Mouse (Mus musculus): Measurements from ENCODE around the gene Rdh11.

The Rdh11 gene

DNA sequence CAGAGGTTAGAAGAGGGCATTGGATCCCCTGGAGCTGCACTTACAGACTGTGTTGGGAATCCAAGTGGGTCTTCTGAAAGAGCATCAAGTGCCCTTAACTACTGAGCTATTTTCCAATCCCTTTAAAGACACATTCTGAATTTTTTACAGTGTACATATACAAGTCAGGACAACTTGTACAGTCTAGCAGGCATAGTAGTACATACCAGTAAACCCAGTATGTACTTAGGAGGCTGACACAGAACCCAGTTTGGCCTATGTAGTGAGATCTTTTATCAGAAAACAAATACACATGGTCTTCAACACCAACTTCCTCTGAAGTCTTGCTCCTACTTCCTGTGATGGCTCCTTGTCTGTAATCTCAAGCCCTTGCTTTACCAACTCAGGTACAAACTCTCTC lies 53.1 kb downstream of the Rdh11 start:
- DNase-seq, result no peak

DNA sequence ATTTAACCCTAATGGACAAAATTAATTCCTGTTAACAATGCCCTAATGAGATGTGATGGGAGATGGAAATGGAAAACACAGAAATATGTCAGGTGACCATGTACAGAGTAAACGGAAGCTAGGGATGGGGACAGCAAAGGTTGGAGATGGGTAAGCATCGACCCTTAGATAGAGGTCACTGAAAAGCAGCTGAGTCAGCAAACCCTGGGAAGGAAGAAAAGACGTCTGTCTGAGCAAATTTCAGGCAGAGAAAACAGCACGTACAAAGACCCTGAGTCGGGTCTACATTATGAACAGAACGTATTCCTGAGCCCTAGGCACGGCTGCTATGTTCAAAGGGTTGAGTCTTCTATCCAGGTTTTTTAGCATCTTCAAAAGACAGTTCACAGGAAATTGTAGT lies 55.1 kb downstream of the Rdh11 start:
- DNase-seq, result no peak

DNA sequence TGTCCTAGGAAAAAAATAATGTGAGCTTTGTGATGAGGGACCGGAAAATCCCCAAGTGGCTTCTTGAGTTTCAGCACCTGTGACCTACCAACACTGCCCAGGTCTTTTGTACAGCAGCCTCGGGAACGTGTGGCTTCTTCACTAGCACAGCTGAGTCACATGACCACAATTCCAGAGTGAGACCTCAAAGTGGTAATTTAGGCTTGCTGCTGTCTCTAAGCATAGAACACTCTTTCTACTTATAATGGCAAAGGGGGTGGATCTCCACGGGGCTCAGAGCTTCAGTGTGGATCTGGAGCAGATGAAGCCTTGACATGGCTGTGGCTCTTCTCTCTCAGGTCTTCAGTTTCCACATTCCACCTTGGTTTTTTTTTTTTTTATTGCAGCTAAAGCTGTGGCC lies 57.0 kb downstream of the Rdh11 start:
- no peak for DNase-seq

DNA sequence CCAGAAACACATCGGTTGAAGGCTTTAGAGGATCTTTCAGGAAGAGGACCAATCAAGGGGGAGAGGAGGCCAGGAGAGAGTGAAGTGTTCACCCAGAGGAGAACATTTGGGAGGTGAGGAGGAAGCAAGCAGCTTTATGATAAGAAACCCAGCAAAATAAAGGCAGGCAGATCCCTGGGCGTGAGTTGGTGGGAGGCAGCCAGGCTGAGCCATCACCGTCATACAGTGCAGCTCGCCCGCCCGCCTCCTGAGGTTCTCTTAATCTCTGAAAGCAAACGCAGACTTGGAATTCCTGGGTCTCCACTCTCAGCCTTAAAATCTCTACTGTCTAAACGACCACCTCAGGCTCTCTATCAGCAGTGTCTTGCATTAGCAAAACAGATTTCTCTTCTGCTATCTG lies 57.4 kb downstream of the Rdh11 start:
- DNase-seq, result no peak

DNA sequence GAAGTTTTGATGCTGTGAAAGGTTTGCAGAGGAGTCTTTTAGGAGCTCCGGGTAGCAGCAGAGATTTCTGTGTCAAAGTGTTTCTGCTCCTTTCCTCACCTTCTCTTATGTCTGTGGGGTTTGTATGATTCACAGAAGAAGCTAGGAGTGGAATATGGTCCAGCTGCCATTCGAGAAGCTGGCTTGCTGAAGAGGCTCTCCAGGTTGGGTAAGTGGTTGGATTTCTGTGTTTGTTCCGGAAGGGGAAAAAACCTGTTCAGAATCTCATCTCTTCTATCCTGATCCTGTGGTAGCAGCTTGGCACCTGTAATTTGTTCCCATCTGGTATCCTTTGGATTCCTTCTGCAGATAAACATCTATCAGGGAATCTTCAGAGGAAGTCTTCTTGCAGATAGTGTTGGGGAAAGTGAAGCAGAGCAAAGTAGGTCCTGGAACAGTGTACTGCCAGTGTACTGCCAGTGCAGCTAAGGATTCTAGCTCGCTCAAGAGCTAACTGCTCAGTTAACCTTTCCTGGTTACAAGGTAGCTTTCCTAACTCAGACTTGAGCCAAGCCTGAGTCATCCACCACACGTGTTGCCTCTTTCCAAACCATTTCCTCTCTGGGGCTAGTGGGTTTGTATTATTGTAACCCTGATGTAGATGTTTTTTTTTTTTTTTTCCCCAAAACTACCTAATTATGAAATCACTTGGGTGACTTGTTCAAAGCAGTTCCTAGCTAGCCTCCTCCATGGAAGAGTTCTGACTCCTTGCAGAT lies 60.2 kb downstream of the Rdh11 start:
- no peak for DNase-seq

DNA sequence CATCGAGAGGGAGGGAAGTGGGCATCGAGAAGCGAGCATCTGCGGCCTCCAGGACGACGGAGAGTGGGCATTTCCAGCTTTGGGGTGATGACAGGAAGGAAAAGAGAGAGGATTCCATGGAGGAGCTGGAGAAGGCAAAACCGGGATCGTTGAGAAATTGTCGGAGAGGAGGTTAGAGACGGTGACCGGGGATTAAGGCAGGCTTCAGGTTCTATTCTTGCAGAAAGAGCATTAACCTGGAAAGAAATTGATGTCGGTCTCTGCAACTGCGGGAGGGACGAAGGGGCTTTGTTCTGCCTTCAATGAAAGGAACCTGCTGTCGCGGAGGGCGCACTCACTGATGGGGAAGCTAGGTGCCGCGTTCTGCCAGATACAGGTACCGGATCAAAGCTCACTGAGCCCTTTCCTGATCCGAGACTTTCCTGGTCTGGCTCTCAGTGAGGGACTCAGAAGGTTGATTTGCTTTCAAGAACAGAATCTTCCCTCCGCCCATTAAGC lies 60.9 kb downstream of the Rdh11 start:
- DNase-seq, result no peak

DNA sequence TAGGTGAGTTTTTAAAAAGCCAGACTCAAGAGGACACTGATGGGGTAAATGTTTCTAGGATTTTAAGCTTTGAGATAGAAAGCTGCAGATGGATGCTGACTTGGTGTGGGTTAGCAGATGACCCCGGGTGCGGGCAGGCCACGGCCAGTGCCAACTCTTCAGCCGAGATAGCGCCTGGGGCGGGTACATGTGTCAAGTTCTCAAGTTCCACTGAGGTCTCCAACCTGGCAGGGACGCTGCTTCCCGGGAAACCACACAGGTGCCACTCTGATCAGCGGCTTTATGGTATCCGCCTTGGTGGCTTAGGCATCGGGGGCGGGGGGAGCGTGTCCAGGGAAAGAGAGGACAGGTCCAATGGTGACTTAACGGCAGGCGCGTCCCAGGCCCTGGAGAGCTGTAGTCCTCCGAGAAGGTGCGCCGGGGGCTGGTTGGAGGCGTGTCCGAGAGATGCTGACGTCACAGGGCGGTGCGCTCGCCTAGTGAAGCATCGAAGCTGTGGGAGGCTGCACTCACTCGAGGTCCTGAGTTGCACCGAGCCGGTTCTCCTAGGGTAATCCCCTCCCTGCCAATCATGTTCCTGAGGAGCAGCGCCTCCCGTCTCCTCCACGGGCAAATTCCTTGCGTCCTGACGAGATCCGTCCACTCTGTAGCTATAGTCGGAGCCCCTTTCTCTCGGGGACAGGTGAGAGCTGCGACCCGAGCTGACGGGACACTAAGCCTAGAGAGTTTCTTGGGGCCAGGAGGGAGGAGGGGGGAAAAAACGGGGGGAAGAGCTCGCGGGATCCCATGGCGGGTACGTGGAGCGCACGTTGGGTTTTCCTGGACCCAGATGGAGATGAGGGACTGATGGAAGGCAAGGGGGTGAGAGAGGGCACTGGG lies 61.6 kb downstream of the Rdh11 start, which contains the start of gene Arg2:
Gene Arg2 (plus strand): TSS at position 479 of the 879 bp plus-strand sequence.
- DNase-seq, result peak; percentile 65
